Comparison of ENCODE assay signal across 23 mouse cellular contexts in genomic region chr1:182096707-182097106, GRCm38 (mm10). TPM values are rescaled to one million over a fixed set of nuclear protein-coding genes. Genes with fewer than 3 reads are reported as not detected.
DNase-seq lines count a peak whose midpoint lies in the region; ATAC-seq lines count a peak whose summit lies in the region.
"Had no signal": no experiment of that assay in that cellular context is flagged by ENCODE, and none has a peak within 500 bp of the region (broad histone marks: within the 10 kb centered on the region; RNA-seq: fewer than 3 reads in every experiment).

No protein-coding gene starts in this region.

- no peak overlapping the region for H3K4me3 ChIP-seq in limb, embryonic 15.5 days
- H3K4me3 ChIP-seq in limb, embryonic 10.5 days, result no peak overlapping the region
- H3K4me3 ChIP-seq in stomach, embryonic 14.5 days (ENCODE audit: low read depth, low read length), result no peak overlapping the region
- H3K4me3 ChIP-seq: embryonic facial prominence, embryonic 15.5 days; erythroblast, embryonic 14.5 days; forebrain, embryonic 10.5 days; gastrocnemius, adult 2 months; hindbrain, embryonic 13.5 days had no signal

- no peaks in the 10 kb centered on the region for H3K9me3 ChIP-seq in limb, embryonic 15.5 days
- no peaks in the 10 kb centered on the region for H3K9me3 ChIP-seq in limb, embryonic 10.5 days (replicated peaks)
- no peaks in the 10 kb centered on the region for H3K9me3 ChIP-seq in stomach, embryonic 14.5 days (ENCODE audit: control insufficient read depth, low read depth, low read length)
- H3K9me3 ChIP-seq: embryonic facial prominence, embryonic 15.5 days; forebrain, embryonic 10.5 days; G1E; hindbrain, embryonic 13.5 days had no signal

- H3K27me3 ChIP-seq in limb, embryonic 15.5 days, result no peaks in the 10 kb centered on the region
- 0 out of 2 replicates have a peak, but pooled peaks cover 3% of the 10 kb centered on the region for H3K27me3 ChIP-seq in limb, embryonic 10.5 days (ENCODE audit: low read depth, poor library complexity, severe bottlenecking)
- no peaks in the 10 kb centered on the region for H3K27me3 ChIP-seq in stomach, embryonic 14.5 days (ENCODE audit: control insufficient read depth, insufficient read depth, low read length)
- H3K27me3 ChIP-seq: embryonic facial prominence, embryonic 15.5 days; hindbrain, embryonic 13.5 days had no signal

- H3K4me2 ChIP-seq in limb, embryonic 15.5 days, result no peak overlapping the region
- H3K4me2 ChIP-seq in stomach, embryonic 14.5 days (replicated peaks; ENCODE audit: low read depth, low read length), result no peak overlapping the region
- H3K4me2 ChIP-seq: embryonic facial prominence, embryonic 15.5 days; hindbrain, embryonic 13.5 days had no signal

- peak overlapping the region; percentile 22; the same call in 1 of the 2 replicates for H3K27ac ChIP-seq in limb, embryonic 15.5 days
- no peak overlapping the region for H3K27ac ChIP-seq in limb, embryonic 10.5 days
- peak overlapping the region; percentile 4; the same call in 1 of the 2 replicates for H3K27ac ChIP-seq in stomach, embryonic 14.5 days (ENCODE audit: low read length)
- H3K27ac ChIP-seq: embryonic facial prominence, embryonic 15.5 days; forebrain, embryonic 10.5 days; gastrocnemius, adult 2 months; hindbrain, embryonic 13.5 days had no signal

- intact Hi-C loops in left cerebral cortex, postnatal 4 days (cut with DNase I), result no loop called here

- no peak overlapping the region for H3K9ac ChIP-seq in limb, embryonic 15.5 days
- H3K9ac ChIP-seq in stomach, embryonic 14.5 days (replicated peaks; ENCODE audit: low read depth, low read length), result no peak overlapping the region
- H3K9ac ChIP-seq: embryonic facial prominence, embryonic 15.5 days; hindbrain, embryonic 13.5 days had no signal

- whole genome bisulfite sequencing in limb, embryonic 15.5 days, result 73% methylated on average over 5 of the region's 5 CpGs
- 87% methylated on average over 5 of the region's 5 CpGs for WGBS in limb, embryonic 10.5 days
- WGBS in stomach, embryonic 14.5 days, result 70% methylated on average over 5 of the region's 5 CpGs

- no peak for ATAC-seq in limb, embryonic 15.5 days (ENCODE audit: insufficient number of reproducible peaks, low FRiP score, low TSS enrichment, low read depth)
- ATAC-seq in stomach, embryonic 14.5 days (ENCODE audit: insufficient number of reproducible peaks, insufficient read depth, low FRiP score, low read depth), result no peak
- ATAC-seq: CD4-positive, CD25-positive, alpha-beta regulatory T cell, adult 4 months; forebrain, embryonic 14.5 days had no signal

- H3K36me3 ChIP-seq in limb, embryonic 15.5 days, result no peaks in the 10 kb centered on the region
- H3K36me3 ChIP-seq in limb, embryonic 10.5 days, result no peaks in the 10 kb centered on the region
- H3K36me3 ChIP-seq in stomach, embryonic 14.5 days (ENCODE audit: control insufficient read depth, insufficient read depth, low read length), result no peaks in the 10 kb centered on the region
- H3K36me3 ChIP-seq: embryonic facial prominence, embryonic 15.5 days; forebrain, embryonic 10.5 days; G1E; hindbrain, embryonic 13.5 days had no signal

- DNase-seq in adrenal gland, adult 2 months, result peak; percentile 11
- DNase-seq in adrenal gland, postnatal 25 days, result no peak
- DNase-seq in limb, embryonic 10.5 days (ENCODE audit: low spot score), result no peak
- DNase-seq in NIH3T3 (ENCODE audit: low read depth), result peak; percentile 53
- DNase-seq in left cerebral cortex, postnatal 4 days, result no peak
- DNase-seq: adrenal gland, postnatal 36 days; B cell, adult 2 months; cerebellum, adult 2 months; cerebellum, postnatal 10 days; embryo, embryonic 11 days; gastrocnemius, adult 2 months; gastrocnemius, postnatal 25 days; heart, adult 11 months; heart, postnatal 14 days had no signal

- peaks cover 43% of the 10 kb centered on the region for H3K4me1 ChIP-seq in limb, embryonic 15.5 days
- H3K4me1 ChIP-seq in limb, embryonic 10.5 days, result peaks cover 40% of the 10 kb centered on the region
- peaks cover 18% of the 10 kb centered on the region for H3K4me1 ChIP-seq in stomach, embryonic 14.5 days (ENCODE audit: control insufficient read depth, insufficient read depth, low read length)

RNA-seq across cellular contexts. Expression of gene Srp9, which starts 27.8 kb away (rescaled TPM):
- total RNA-seq in adrenal gland, adult 2 months (2021), result 10 to 100 TPM; 46.4 to 64.9 TPM
- 22.7 and 29.6 TPM in 2 replicates for polyA plus RNA-seq in adrenal gland, adult 2 months (2012; rRNA removed)
- 50.7 and 60.9 TPM in 2 replicates for total RNA-seq in adrenal gland, postnatal 25 days (2021)
- polyA plus RNA-seq in limb, embryonic 15.5 days (2015; fragmentation: Nextera tagmentation; extraction: Ambion mirVana), result 155 and 163 TPM in 2 replicates
- polyA plus RNA-seq in limb, embryonic 10.5 days (2016; fragmentation: Nextera tagmentation; extraction: Ambion mirVana), result 168 TPM in 2 replicates
- polyA plus RNA-seq in stomach, embryonic 14.5 days (2014; fragmentation: Nextera tagmentation; extraction: Ambion mirVana), result 145 and 153 TPM in 2 replicates
- total RNA-seq in left cerebral cortex, postnatal 4 days (2021), result 10 to 100 TPM; 46.2 to 46.6 TPM

Comparison
In these comparisons a context has a peak if more than half of its experiments do, and no peak if none do; other contexts are left out.
1. DNase-seq: peak in adrenal gland, adult 2 months (single experiment) and NIH3T3 (single experiment); none in adrenal gland, postnatal 25 days (single experiment), limb, embryonic 10.5 days (single experiment) and left cerebral cortex, postnatal 4 days (single experiment).